Mouse (Mus musculus): ENCODE data around the gene Ift46.

DNA sequence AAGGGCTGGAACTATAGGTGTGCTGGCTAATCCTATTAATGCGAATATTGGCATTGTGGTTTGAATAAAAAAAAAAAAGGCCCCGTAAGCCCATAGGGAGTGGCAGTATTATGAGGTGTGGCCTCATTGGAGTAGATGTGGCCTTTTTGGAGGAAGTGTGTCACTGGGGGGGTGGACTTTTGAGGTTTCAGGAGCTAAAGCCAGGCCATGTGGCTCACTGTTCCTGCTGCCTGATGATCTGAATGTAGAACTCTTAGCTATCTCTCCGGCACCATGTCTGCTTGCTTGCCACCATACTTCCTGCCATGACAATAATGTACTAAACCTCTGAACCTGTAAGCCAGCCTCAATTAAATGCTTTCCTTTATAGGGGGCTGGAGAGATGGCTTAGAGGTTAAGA is 20.4 kb upstream of the Ift46 start:
- TF ChIP-seq GATA1 (IDR thresholded peaks at IDR 0.05; ENCODE audit: low read length) (no peak), TAL1 (IDR thresholded peaks at IDR 0.05; ENCODE audit: low read length) (no peak)

All from erythroblast, embryonic 14.5 days (primary cell).